Mouse (Mus musculus) ovary, adult 18-20 months (tissue): Measurements from ENCODE around the gene Trpv6.
A peak's percentile ranks its signal among the peaks of the same experiment; 100 is the strongest.

Experiments used
- DNase-seq: peaks from one replicate; pipeline ENCODE4 v3.0.0; 2022; ENCODE audit warnings: low spot score, mixed read lengths

The Trpv6 gene

DNA sequence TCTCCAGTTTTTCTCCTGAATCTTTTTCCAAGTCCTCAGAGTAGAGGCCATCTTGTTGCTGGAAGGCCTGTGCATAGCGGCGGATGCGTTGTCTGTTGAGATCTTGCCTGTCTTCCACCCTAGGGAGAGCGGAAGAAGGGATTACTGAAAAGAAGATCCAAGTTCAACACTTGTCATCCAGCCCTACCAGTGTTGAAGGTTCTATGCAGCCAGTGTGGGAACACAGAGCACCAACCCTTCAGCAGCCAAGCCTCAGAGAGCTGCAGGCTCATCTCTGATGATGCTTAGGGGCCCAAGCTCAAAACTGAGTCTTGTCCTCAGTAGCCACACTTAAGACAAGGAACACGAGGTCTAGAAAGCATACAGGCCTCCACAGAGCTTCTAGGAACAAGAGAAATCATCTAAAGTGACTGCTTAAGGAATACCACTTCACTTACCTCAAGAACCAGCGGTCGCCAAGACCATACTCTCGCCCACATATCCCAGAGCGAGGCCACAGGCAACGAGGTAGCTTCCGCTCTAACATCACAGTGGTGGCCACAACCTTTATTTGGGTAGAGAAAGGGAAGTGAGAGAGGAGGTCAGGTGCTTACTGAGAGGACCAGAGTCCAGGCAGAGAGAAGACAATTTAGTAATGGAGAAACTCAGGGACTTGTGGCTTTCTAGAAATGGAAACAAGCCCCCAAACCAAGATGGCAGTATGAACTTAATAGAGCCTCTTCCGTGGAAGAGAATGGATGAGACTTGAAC lies 14.8 kb downstream of the Trpv6 start:
- DNase-seq = no peak

DNA sequence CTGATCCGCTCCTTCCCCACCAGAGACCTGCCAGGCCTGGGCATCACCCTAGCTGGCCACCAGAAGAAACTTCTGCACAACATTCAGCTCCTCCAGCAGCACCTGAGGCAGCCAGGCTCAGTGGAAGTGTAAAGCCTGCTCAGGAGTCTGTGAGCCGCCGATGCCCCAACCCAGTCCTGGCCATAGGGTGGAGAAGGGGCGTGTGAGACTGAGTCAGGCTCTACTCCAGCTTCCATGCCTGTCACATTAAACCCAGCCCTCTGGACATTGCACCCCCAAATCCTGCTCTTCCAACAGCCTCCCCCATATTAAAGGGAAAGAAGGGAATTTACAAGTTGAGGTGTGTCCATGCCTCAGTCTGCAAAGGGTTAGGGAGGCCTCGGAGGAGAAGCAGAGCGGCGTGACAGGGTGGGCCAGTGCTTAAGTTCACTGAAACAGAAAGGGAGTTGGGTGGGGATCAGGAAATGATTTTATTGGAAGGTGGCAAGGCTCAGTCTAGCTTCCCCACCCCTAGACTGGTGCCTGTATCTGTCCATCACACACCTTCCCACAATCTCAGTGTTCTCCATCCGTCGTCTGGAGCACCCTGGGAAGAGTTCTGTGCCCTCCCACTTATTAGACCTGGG lies 15.9 kb downstream of the Trpv6 start:
- no peak for DNase-seq

DNA sequence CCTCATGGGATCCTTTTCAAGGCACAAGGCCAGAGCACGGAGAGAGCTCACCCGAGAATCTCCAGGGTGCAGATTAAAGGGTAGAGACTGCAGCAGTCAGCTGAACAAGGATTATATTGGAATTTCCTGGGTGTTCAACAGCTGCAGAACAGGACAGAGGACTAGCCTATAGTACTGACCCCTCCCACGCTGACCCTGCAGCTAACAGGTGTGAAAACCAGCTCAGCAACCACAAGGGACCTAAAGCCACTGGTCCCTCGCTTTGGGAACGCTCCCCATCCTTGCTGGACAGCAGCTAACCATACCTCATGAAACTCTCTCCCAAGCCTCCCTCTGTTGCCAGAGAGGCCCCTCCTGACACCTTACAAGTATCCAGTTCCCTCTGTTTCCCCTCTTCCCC lies 28.6 kb downstream of the Trpv6 start:
- no peak for DNase-seq

DNA sequence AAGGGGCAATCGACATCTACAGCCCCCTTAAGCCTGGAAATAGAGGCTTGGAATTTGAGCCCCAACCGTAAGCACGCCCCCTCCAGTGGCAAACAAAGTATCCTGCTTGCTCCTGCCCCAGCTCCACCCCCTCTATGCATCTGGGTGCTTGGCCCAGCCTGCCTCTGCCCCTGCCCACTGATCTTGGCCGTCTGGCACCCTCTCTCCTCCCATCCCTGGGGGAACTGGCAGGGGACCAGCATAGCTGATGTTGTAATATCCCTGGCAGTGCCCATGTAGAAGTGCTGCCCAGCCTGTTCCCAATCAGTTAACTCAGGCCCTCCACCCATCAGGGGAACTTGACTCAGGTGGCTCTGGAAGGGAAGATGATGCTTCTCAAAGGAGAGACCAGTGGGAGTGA lies 30.0 kb downstream of the Trpv6 start:
- DNase-seq = peak; percentile 71

DNA sequence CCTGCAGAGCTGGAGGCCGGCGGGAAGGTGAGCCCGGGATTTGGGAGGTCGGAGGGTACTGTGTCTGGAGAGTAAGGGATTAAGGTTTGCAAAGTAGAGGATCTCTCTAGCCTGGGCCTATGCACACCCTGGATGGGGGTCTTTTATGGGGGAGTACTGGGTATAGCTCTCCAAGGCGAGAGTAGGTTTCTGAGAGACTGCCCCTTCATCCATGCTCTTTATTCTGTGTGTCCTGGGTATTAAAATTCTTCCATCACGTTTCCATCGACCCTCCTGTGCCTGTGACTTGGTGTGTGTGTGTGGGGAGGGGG lies 30.5 kb downstream of the Trpv6 start:
- DNase-seq = no peak

DNA sequence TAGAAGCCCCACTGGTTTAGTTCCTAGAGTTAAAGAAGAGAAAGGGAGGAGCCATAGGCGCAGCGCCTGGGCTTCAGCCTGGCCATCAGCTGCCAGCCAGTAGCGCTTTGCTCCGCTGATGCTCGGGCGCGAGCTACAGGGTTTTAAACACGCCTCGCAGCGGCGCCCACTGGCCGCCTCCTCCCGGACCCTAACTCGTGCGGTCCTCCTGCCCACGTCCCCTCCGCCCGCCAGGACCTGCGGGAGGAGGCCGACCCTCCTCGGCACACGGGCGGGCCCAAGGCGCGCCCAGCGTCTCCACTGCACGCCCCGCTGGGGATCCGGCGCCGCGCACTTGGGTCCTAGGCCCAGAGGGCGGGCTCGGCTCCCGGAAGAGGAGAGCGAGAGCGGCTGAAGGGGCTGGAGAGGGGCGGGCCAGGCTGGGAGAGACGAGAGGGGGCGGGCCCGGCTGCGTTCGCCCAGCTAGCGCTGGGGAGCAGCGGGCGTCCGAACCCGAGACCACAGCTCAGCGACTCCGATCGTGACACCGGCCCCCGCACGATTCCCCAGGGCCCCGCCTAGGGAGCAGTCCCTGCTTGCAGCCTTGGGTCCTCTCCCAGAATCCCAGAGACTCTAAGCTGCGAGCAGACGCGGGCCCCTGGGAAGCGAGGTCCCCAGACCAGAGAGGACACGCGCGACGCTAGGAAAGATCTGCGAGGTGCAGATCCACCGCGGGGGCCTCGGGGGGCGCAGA lies 31.0 kb downstream of the Trpv6 start, which contains the start of gene Ephb6:
TSS of gene Ephb6 (plus strand) at position 422 of the 733 bp plus-strand sequence.
- peak; percentile 81 for DNase-seq

DNA sequence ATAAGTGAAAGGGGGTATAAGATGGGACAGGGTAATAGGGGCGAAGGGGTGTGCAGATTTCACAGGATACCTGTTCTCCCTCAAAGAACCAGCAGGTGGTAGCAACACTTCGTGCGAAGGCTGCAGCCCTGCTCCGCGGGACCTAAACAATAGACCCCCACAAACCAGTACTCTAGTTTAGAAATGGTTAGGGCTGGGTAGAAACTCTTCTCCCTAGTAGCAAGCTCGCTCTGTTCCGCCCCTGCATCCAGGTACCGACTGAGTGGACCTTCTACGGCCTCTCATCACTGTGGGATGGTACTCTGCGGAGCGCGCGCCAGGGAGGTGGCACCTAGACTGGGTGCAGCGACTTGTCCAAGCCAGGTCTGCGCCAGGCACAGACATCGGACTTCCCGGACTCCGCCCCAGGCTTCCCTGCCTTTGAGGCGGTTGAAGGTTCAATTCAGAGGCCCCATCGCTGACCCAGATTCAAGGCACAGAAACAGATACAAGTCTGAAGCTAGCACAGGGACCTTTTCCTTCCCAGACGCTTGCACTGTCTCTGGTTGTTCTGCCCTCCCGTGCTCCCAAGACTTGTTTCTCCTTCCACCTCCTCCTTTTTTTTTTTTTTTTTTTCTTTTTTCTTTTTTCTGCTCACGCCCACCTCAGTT lies 31.7 kb downstream of the Trpv6 start:
- no peak for DNase-seq

DNA sequence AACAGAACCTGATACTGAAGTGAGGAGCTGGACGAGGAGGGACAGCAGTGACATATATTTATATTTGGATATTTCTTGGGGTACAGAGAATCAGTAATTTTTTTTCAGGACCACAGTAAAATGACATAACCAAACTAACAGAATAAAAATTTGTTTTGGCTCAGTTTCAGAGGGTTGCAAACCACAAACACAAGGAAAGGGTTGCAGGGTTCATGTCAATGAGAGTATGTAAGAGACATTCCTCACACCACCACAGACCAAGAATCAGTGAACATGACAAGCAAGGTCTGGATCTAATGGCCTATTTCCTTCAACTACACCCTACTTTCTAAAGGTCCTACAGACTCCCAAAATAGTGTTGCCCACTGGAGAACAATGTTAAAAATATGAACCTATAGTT lies 54.0 kb downstream of the Trpv6 start:
- no peak for DNase-seq

DNA sequence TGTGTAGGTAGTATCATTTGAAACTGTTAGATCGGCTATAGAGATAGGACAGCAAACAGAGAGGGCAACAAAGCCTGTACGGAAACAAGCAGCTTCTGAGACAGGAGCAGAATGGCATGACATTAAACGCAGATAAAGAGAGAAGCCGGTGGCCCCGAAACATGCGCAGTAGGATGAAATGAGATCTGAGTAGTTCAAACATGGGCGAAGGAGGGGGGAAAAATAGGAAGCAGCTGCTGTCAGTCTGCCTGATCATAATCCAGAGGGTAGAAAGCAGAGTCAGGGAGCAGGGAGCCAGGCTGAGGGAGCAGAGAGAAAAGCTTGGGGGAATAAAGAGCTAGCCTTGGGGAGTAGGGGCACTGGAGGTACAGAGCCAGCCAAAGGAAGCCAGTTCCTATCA lies 54.9 kb downstream of the Trpv6 start:
- DNase-seq = no peak

DNA sequence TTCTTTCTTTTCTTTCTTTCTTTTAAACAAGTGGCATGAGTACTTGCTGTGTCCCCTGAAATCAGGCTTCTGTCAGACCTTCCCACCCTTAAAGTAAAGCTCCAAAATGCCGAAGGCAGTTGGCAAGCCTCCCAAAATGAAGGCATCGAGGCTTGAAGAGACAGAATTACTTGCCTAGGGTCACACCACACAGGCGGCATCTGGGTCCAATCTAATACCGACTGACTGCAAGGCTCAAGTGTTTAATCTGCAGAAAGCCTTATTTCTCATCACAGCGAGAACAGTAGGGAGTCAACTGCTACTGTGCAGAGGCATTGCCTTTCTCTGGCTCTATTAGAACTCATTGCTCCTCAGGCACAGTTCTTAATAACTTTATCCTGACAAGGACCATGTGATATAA lies 58.9 kb downstream of the Trpv6 start:
- DNase-seq = no peak

DNA sequence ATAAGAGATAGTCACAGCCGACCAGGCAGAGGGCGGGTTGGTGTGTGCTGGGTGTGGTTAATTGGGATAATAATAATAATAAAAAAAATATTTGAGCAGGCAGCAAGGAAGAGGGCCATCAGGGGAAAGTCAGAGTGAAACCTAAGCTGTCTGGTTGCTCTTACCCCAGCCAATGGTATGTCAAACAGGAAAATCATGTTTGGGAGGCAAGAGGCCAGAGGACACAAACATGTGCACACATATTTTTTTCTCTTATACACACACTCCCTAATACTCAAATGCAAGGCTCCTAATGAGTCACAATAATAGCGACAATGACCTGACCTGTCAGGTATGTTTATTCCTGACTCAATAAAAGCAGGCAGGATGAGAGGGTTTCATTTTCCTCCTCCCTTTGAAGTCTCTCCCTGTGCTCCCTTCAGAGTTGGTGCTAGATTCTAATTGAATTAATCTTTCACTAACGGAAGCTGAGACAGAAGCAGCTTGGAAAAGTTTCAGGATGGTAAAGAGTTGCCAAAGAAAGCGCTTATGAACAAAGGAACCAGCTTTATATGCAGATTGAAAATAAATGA lies 59.6 kb downstream of the Trpv6 start:
- DNase-seq = no peak
